Mouse (Mus musculus): ENCODE measurements around the gene Myo1d. TPM values are rescaled to one million over a fixed set of nuclear protein-coding genes. Genes with fewer than 3 reads are reported as not detected.

Myo1d gene
- polyA plus RNA-seq, 1 experiment, result not detected

DNA sequence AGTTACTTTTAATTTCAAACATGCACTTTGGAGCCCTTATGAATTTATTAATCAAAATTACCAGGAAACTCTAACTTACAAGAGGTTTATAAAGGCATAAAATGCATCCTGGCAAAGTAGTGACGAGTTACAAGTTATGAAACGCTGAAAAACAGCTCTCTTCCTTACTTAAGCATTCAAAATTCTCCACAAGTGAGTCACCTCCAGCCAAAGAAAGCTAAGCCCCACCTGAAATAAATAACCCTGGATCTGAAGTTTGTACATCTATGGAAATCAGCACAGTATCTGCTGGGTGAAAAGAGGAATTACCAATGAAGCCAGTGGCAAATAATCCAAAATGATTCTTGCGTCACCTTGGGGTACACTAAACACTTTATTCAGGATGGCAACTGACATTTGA lies 20.8 kb downstream of the Myo1d start:
- TF ChIP-seq POLR2A (IDR thresholded peaks at IDR 0.05; ENCODE audit: insufficient read depth, low read depth, low read length), result no peak
- no peak for TF ChIP-seq CTCF (IDR thresholded peaks at IDR 0.05; ENCODE audit: insufficient read depth, low read depth, low read length)
- H3K4me1 ChIP-seq (ENCODE audit: control insufficient read depth, insufficient read depth, low read length), result no peaks in the 10 kb centered on the region
- no peak overlapping the region for H3K4me3 ChIP-seq (ENCODE audit: insufficient read depth, low read depth, low read length)
- 92% methylated on average over 3 of the region's 3 CpGs for WGBS
- no peak overlapping the region for H3K27ac ChIP-seq (ENCODE audit: insufficient read depth, low read depth, low read length)

- Histone ChIP-seq H3K4me1 (ENCODE audit: control insufficient read depth, insufficient read depth, low read length) (no peaks in the 10 kb centered on the region), H3K27ac (ENCODE audit: insufficient read depth, low read depth, low read length) (no peak overlapping the region), H3K4me3 (ENCODE audit: insufficient read depth, low read depth, low read length) (no peak overlapping the region)
- TF ChIP-seq CTCF (IDR thresholded peaks at IDR 0.05; ENCODE audit: insufficient read depth, low read depth, low read length), result no peak
- 72% methylated on average over 2 of the region's 2 CpGs for WGBS
Observed at GRCm38 (mm10) chr11:80754201-80754600, 25.6 kb downstream of the Myo1d start.

DNA sequence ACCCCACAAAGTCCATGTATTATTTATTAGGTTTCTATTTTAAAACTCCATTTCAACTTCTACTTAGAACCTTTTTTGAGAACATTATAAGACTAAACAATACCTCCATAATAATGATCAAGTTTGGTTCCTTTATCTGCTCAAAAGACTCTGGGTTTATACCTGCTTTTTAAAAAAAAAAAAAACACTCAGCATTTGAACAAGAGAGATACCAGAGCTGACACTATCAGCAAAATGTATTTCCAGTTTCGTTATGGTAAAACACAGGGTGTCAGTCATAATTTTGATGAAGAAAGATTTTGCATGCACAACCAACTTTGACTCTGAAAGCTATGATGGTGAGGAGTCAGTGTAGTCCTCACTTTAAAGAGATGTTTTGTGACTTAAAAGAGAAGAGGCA lies 28.7 kb downstream of the Myo1d start:
- Histone ChIP-seq H3K27ac (ENCODE audit: insufficient read depth, low read depth, low read length) (no peak overlapping the region), H3K4me1 (ENCODE audit: control insufficient read depth, insufficient read depth, low read length) (no peaks in the 10 kb centered on the region), H3K4me3 (ENCODE audit: insufficient read depth, low read depth, low read length) (no peak overlapping the region)
- TF ChIP-seq POLR2A (IDR thresholded peaks at IDR 0.05; ENCODE audit: insufficient read depth, low read depth, low read length), result no peak
- WGBS, result 88% methylated on average over 1 of the region's 1 CpGs

DNA sequence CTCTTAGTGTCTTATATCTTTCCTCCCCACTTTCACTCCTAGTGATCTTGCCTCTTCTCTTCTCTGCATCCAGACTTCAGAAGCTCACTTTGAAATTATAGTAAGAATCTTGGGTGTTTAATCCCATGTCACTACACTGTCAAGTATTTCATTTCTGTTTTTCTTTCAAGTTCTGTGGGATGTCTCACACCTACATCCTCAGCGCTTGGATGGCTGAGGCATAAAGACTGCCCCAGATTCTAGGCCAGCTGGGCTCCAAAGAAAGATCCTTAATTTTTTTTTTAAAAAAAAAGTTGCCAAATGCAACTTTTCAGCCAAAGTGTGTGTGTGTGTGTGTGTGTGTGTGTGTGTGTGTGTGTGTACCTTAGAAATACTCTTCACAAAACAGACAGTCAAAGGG lies 30.6 kb downstream of the Myo1d start:
- Histone ChIP-seq H3K4me1 (ENCODE audit: control insufficient read depth, insufficient read depth, low read length) (no peaks in the 10 kb centered on the region), H3K4me3 (ENCODE audit: insufficient read depth, low read depth, low read length) (no peak overlapping the region), H3K27ac (ENCODE audit: insufficient read depth, low read depth, low read length) (no peak overlapping the region)
- WGBS, result 95% methylated on average over 1 of the region's 1 CpGs
- TF ChIP-seq CTCF (IDR thresholded peaks at IDR 0.05; ENCODE audit: insufficient read depth, low read depth, low read length) (no peak), POLR2A (IDR thresholded peaks at IDR 0.05; ENCODE audit: insufficient read depth, low read depth, low read length) (no peak)

DNA sequence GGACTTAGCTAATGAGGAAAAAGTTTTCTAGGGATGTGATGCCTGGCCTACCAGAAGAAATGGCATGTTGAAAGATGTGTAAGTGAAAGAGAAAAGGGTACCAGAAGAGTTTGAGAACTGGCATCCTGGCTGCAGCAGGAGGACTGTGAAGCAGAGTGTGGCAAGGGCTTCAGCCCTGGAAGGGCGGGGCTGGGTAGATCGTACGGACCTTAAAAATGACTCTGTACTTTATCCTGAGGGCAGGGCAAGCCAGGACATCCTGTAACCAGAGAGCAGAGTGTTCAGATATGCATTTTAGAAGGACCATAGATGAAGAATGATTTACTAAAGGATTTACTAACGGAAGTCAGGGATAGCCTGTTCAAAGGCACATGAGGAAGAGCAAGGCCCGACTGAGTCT lies 34.4 kb downstream of the Myo1d start:
- Histone ChIP-seq H3K4me1 (ENCODE audit: control insufficient read depth, insufficient read depth, low read length) (no peaks in the 10 kb centered on the region), H3K27ac (ENCODE audit: insufficient read depth, low read depth, low read length) (no peak overlapping the region), H3K4me3 (ENCODE audit: insufficient read depth, low read depth, low read length) (no peak overlapping the region)
- 95% methylated on average over 5 of the region's 5 CpGs for WGBS
- TF ChIP-seq POLR2A (IDR thresholded peaks at IDR 0.05; ENCODE audit: insufficient read depth, low read depth, low read length), result no peak
- no peak for TF ChIP-seq CTCF (IDR thresholded peaks at IDR 0.05; ENCODE audit: insufficient read depth, low read depth, low read length)

- H3K4me1 ChIP-seq (ENCODE audit: control insufficient read depth, insufficient read depth, low read length), result no peaks in the 10 kb centered on the region
- TF ChIP-seq CTCF (IDR thresholded peaks at IDR 0.05; ENCODE audit: insufficient read depth, low read depth, low read length), result no peak
- no peak for TF ChIP-seq POLR2A (IDR thresholded peaks at IDR 0.05; ENCODE audit: insufficient read depth, low read depth, low read length)
- H3K27ac ChIP-seq (ENCODE audit: insufficient read depth, low read depth, low read length), result no peak overlapping the region
- whole genome bisulfite sequencing, result 90% methylated on average over 4 of the region's 4 CpGs
- no peak overlapping the region for H3K4me3 ChIP-seq (ENCODE audit: insufficient read depth, low read depth, low read length)
Observed at GRCm38 (mm10) chr11:80743823-80744410, 35.9 kb downstream of the Myo1d start.

GRCm38 (mm10) chr11:80742462-80742861 lies 37.4 kb downstream of the Myo1d start:
- no peak for TF ChIP-seq CTCF (IDR thresholded peaks at IDR 0.05; ENCODE audit: insufficient read depth, low read depth, low read length)
- TF ChIP-seq POLR2A (IDR thresholded peaks at IDR 0.05; ENCODE audit: insufficient read depth, low read depth, low read length), result no peak
- WGBS, result 98% methylated on average over 4 of the region's 4 CpGs
- Histone ChIP-seq H3K4me3 (ENCODE audit: insufficient read depth, low read depth, low read length) (no peak overlapping the region), H3K27ac (ENCODE audit: insufficient read depth, low read depth, low read length) (no peak overlapping the region), H3K4me1 (ENCODE audit: control insufficient read depth, insufficient read depth, low read length) (no peaks in the 10 kb centered on the region)

DNA sequence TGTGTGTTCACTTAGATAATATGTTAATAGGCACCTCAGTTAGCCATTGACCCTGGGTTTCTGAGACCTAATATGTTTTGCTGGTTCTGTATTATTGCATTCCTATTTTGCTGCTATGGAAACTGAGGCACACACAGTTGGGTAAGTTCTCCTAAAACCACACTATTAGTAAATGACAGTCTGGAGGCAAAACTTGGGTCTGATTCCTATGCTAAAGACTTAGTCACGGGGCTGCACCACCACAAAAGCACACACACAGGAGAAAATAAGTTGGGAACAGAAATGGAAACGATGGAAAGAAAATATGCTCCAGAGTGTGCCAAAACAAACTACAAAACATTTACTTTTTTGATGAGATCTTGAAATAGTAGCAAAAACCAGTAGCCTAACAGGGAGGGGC lies 45.1 kb downstream of the Myo1d start:
- Histone ChIP-seq H3K27ac (ENCODE audit: insufficient read depth, low read depth, low read length) (no peak overlapping the region), H3K4me3 (ENCODE audit: insufficient read depth, low read depth, low read length) (no peak overlapping the region), H3K4me1 (ENCODE audit: control insufficient read depth, insufficient read depth, low read length) (no peaks in the 10 kb centered on the region)
- 78% methylated on average over 2 of the region's 2 CpGs for WGBS
- TF ChIP-seq CTCF (IDR thresholded peaks at IDR 0.05; ENCODE audit: insufficient read depth, low read depth, low read length) (no peak), POLR2A (IDR thresholded peaks at IDR 0.05; ENCODE audit: insufficient read depth, low read depth, low read length) (no peak)

DNA sequence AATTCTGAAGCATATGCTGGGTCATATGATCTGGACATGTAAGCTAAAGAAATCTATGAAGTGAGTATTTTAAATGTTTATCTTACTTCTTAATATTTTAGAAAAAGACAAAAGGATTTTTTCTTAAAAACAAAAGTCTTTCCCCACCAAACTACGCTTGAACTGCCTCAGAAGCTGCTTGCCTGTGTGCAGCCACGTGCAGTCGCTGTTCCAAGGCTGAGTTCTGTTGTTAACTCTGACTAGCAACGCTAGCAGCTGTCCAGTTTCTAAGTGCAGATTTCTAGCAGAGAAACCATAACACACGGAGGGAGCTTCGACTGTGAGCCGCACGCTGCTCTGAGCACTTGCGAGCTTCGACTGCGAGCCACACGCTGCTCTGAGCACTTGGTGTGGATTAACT lies 55.1 kb downstream of the Myo1d start:
- 60% methylated on average over 12 of the region's 12 CpGs for WGBS
- 0 out of 2 replicates have a peak, but pooled peaks cover 5% of the 10 kb centered on the region for H3K4me1 ChIP-seq (ENCODE audit: control insufficient read depth, insufficient read depth, low read length)
- TF ChIP-seq POLR2A (IDR thresholded peaks at IDR 0.05; ENCODE audit: insufficient read depth, low read depth, low read length) (no peak), CTCF (IDR thresholded peaks at IDR 0.05; ENCODE audit: insufficient read depth, low read depth, low read length) (no peak)
- no peak overlapping the region for H3K27ac ChIP-seq (ENCODE audit: insufficient read depth, low read depth, low read length)
- no peak overlapping the region for H3K4me3 ChIP-seq (ENCODE audit: insufficient read depth, low read depth, low read length)
